Mouse (Mus musculus) kidney, postnatal 10 days (tissue): ENCODE results near the gene Abca8b.
"Not testable (repeated sequence)": the region's sequence is repeated elsewhere in the genome, so short reads cannot be mapped to it uniquely, and the experiment has no call there.

Experiments
- DNase-seq: peaks from one replicate; pipeline ENCODE4 v3.0.0; 2021; ENCODE audit warnings: mixed read lengths

Abca8b gene

DNA sequence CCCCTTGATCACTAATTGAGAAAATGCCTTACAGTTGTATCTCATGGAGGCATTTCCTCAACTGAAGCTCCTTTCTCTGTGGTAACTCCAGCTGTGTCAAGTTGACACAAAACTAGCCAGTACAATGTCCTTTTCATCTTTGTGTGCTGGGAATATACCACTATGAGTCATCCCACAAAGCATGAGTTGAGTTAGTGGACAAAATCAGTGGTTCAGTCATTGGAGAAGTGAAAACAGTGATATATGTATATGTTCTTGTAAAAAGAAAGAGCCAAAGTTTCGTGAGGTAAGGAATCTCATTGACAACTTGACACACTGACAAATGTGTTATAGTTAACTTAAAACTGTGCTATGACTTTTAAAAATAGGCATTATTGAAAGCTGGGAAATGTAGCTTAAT, 83.5 kb downstream of the Abca8b start:
- DNase-seq: not testable (repeated sequence)

GRCm38 (mm10) chr11:109909801-109910200, 85.8 kb downstream of the Abca8b start:
- DNase-seq: no peak

- no peak for DNase-seq
Measured at GRCm38 (mm10) chr11:109908207-109909031, 87.2 kb downstream of the Abca8b start.

GRCm38 (mm10) chr11:109907508-109907907, 88.1 kb downstream of the Abca8b start:
- no peak for DNase-seq

- DNase-seq: no peak
Measured at GRCm38 (mm10) chr11:109902616-109903598, 92.7 kb downstream of the Abca8b start.

DNA sequence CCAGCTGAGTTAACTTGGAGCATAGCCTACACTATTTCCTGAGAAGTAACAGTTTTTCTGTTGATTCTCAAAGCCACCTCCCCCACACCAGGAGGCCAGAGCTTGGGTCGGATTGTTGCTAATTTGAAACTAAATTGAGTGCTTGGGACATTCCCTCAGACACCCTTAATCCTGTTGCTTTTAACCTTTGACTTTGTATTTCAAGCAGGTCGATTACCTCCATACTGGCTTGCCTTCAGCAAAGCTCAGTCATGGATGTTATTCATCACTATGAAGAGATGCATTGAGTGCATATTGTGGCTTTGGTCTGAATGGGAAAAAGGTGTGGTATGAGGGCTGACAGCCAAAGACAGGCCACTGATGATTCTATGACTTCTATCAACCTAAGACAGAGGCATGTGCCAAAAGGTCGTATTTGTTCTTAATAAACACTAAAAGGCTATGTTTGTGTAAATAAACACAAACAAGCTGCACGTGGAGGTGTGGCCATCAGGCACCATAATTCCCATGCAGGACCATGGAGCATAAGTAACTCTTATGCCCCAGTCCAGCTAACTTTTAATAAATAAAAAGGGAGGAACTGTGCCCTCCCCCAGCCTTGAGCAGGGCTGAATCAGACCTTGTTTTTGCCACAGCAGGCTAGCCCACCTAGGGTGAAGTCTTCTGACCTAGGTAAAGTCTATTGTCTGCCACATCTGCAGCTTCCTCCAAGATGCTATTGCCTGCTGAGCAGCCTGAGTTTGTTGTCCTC, 95.0 kb downstream of the Abca8b start:
- no peak for DNase-seq

GRCm38 (mm10) chr11:109898791-109899467, 96.7 kb downstream of the Abca8b start:
- DNase-seq: no peak

DNA sequence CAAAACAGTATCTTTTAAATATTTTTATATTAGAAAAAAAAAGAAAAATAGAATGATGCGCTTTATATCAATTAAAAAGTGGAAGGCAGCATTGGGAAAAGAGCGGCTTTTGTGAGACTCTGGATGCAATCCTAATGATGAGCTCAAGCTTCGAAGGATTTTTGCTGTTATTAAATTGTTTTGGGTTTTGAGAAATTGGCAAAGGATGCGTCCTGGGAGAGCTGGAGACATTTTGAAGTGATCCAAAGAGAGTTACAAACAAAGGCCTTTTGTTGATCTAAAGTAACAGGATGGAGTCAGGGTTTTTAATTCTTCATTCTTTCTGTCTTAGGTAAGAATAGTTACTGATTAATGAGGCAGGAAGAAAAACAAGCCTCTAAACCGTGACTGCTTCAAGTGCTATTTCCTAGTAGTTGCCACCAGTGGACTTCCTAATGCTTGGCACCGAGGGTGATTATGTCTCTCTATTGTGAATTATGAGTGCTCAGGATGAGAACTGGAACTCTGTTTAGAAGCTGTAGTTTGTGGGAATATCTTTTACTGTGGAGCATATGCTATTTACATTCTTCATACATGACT, 99.6 kb downstream of the Abca8b start:
- DNase-seq: no peak

- no peak for DNase-seq
Measured at GRCm38 (mm10) chr11:109895496-109895895, 100.1 kb downstream of the Abca8b start.

GRCm38 (mm10) chr11:109893894-109894804, 101.5 kb downstream of the Abca8b start:
- no peak for DNase-seq

GRCm38 (mm10) chr11:109891989-109892386, 103.7 kb downstream of the Abca8b start:
- peak; percentile 37 for DNase-seq

GRCm38 (mm10) chr11:109891371-109891988, 104.2 kb downstream of the Abca8b start:
- no peak for DNase-seq

DNA sequence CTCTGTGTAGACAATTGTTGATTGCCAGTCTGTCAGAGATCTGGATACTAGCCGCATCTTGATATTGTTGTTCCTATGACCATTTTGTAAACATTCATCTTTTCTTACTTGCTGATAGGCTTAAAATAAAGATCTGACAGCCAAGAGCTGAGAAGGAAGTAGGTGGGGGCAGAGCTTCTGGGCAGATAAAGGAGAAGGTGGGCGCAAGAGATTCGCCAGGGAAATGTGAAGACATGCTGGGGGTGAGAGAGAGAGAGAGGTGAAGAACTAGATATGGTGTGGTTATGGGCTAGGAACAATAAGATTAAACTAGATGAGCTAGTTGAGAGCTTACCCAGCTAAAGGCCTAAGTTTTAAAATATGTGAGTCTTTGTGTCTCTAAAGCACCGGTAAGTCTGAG, 106.0 kb downstream of the Abca8b start:
- DNase-seq: no peak

GRCm38 (mm10) chr11:109886757-109887156, 108.9 kb downstream of the Abca8b start:
- DNase-seq: no peak

DNA sequence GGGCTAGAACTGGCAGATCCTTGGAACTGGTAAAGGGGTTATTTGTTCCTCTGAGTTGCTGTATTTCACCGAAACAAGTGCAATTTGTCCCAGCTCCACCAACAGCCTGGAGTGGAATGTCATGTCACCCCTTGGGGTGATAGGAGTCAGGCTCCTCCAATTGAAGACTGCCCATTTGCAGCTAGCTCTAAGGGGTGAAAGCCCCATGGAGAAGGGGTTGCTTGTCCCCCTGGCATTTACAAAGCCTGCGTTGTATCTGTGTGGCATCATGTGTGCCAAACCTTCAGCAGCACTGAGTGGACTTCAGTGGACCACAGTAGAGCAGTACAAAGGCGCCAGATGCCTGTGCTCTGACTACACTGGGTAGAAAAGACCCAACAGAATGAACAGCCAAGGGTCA, 110.1 kb downstream of the Abca8b start:
- no peak for DNase-seq

DNA sequence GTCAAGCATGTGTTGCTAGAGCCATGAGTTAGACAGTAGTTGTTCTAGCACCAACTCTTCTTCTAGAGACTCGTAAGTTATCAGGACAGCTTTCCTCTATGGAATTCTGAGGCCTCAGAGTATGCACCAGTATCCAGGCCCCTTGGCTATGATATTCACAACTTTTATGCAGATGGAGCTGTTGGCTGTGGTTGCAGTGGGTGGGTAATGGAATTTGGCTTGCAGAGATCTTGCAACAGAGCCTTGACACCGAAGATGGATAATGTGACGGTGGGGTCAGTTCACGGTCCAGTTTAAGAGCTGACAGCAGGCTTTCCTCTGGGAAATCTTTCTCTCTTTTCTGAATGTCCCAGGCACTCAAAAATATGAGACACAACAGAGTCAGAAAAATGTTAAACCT, 110.8 kb downstream of the Abca8b start:
- DNase-seq: peak; percentile 63

GRCm38 (mm10) chr11:109884126-109884525, 111.5 kb downstream of the Abca8b start:
- DNase-seq: no peak
